In the genomic region with DNA sequence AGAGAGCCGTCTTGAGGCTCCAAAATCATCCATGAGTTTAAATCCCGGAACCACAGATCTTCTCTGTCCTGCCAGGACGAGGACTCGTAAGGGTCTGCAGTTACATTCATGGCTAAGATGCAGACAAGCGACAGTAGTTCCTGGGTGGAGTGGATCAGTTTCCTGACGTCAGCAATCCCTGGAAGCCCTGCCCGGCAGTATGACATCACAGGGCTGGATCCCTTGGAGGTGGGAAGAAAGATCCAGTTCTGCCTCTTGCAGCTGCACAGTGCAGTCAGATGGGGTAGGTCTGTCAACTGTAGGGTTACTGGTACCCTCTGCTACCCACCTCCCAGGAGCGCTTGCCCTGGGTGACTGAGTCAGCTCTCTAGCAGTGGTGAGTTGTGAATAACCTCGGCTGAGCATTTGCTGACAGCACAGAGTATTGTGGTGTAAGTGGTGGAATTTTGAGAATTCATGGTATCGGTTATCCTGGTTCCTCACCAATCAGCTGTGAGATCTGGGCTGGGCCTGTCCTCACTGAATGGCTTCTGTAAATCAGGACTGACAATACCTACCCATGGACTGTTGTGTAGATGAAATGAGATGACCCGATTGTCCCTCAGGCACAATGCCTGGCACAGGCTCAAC, we compare ENCODE assay signal across 18 mouse cellular contexts. TPM values are rescaled to one million over a fixed set of nuclear protein-coding genes. Genes with fewer than 3 reads are reported as not detected.
DNase-seq lines count a peak whose midpoint lies in the region; ATAC-seq lines count a peak whose summit lies in the region.
"Had no signal": no experiment of that assay in that cellular context is flagged by ENCODE, and none has a peak within 500 bp of the region (broad histone marks: within the 10 kb centered on the region; RNA-seq: fewer than 3 reads in every experiment).

No protein-coding gene starts in this region.

- H3K4me2 ChIP-seq in intestine, embryonic 15.5 days (replicated peaks) = peak overlapping the region; percentile 39; the same call in 1 of the 2 replicates
- H3K4me2 ChIP-seq in stomach, embryonic 16.5 days (ENCODE audit: low read depth, low read length) = peak overlapping the region; percentile 28; the same call in 1 of the 2 replicates
- H3K4me2 ChIP-seq in hindbrain, embryonic 12.5 days (replicated peaks) = no peak overlapping the region
- no peak overlapping the region for H3K4me2 ChIP-seq in hindbrain, embryonic 16.5 days (ENCODE audit: low read length)
- H3K4me2 ChIP-seq: embryonic facial prominence, embryonic 12.5 days; limb, embryonic 13.5 days; liver, embryonic 15.5 days; neural tube, embryonic 13.5 days had no signal

- DNase-seq in heart, adult 11 months = peak; percentile 84
- DNase-seq in heart, adult 9 months (ENCODE audit: low spot score in 2 of 2) = no peak
- DNase-seq in Muller cell, postnatal 12 days (ENCODE audit: inconsistent ontology term) = peak; percentile 91
- DNase-seq in kidney, adult 9 months = no peak
- DNase-seq: cerebellum, adult 2 months; heart, adult 18-20 months; kidney, adult 11 months had no signal

- ATAC-seq in intestine, embryonic 15.5 days = 0 out of 2 replicates have a peak, but pooled peaks have one; percentile 2
- ATAC-seq in stomach, embryonic 16.5 days (ENCODE audit: insufficient read depth, low FRiP score) = peak; percentile 27; the same call in 1 of the 2 replicates
- no peak for ATAC-seq in hindbrain, embryonic 12.5 days (ENCODE audit: low FRiP score)
- no peak for ATAC-seq in hindbrain, embryonic 16.5 days

- H3K27me3 ChIP-seq in intestine, embryonic 15.5 days (replicated peaks) = 0 out of 2 replicates have a peak, but pooled peaks cover 2% of the 10 kb centered on the region
- no peaks in the 10 kb centered on the region for H3K27me3 ChIP-seq in stomach, embryonic 16.5 days (ENCODE audit: control insufficient read depth, insufficient read depth, low read length)
- H3K27me3 ChIP-seq in hindbrain, embryonic 12.5 days = peaks cover 4% of the 10 kb centered on the region; the same call in 1 of the 2 replicates
- H3K27me3 ChIP-seq in hindbrain, embryonic 16.5 days (replicated peaks; ENCODE audit: control insufficient read depth, insufficient read depth, low read length) = no peaks in the 10 kb centered on the region
- H3K27me3 ChIP-seq: embryonic facial prominence, embryonic 12.5 days; neural tube, embryonic 13.5 days had no signal

- WGBS in intestine, embryonic 15.5 days = 59% methylated on average over 11 of the region's 11 CpGs
- WGBS in stomach, embryonic 16.5 days = 56% methylated on average over 11 of the region's 11 CpGs
- 72% methylated on average over 11 of the region's 11 CpGs for WGBS in hindbrain, embryonic 12.5 days
- WGBS in hindbrain, embryonic 16.5 days = 77% methylated on average over 11 of the region's 11 CpGs

- no peaks in the 10 kb centered on the region for H3K9me3 ChIP-seq in intestine, embryonic 15.5 days
- H3K9me3 ChIP-seq in stomach, embryonic 16.5 days (replicated peaks; ENCODE audit: control insufficient read depth, low read length) = no peaks in the 10 kb centered on the region
- no peaks in the 10 kb centered on the region for H3K9me3 ChIP-seq in hindbrain, embryonic 12.5 days (replicated peaks)
- no peaks in the 10 kb centered on the region for H3K9me3 ChIP-seq in hindbrain, embryonic 16.5 days (ENCODE audit: control insufficient read depth, low read length)
- H3K9me3 ChIP-seq: embryonic facial prominence, embryonic 12.5 days; limb, embryonic 13.5 days; liver, embryonic 15.5 days; midbrain, embryonic 10.5 days; neural tube, embryonic 13.5 days had no signal

- no peaks in the 10 kb centered on the region for H3K36me3 ChIP-seq in intestine, embryonic 15.5 days
- no peaks in the 10 kb centered on the region for H3K36me3 ChIP-seq in stomach, embryonic 16.5 days (ENCODE audit: control insufficient read depth, insufficient read depth, low read length)
- H3K36me3 ChIP-seq in hindbrain, embryonic 12.5 days = no peaks in the 10 kb centered on the region
- H3K36me3 ChIP-seq in hindbrain, embryonic 16.5 days (ENCODE audit: control insufficient read depth, insufficient read depth, low read length) = no peaks in the 10 kb centered on the region
- H3K36me3 ChIP-seq: embryonic facial prominence, embryonic 12.5 days; limb, embryonic 13.5 days; liver, embryonic 15.5 days; midbrain, embryonic 10.5 days; neural tube, embryonic 13.5 days had no signal

- H3K4me1 ChIP-seq in intestine, embryonic 15.5 days (replicated peaks) = peaks cover 24% of the 10 kb centered on the region
- H3K4me1 ChIP-seq in stomach, embryonic 16.5 days (ENCODE audit: control insufficient read depth, insufficient read depth, low read length) = peaks cover 16% of the 10 kb centered on the region
- no peaks in the 10 kb centered on the region for H3K4me1 ChIP-seq in hindbrain, embryonic 12.5 days
- H3K4me1 ChIP-seq in hindbrain, embryonic 16.5 days (ENCODE audit: control insufficient read depth, insufficient read depth, low read depth, low read length) = no peaks in the 10 kb centered on the region
- H3K4me1 ChIP-seq: limb, embryonic 13.5 days had no signal

- no peak overlapping the region for H3K4me3 ChIP-seq in intestine, embryonic 15.5 days (replicated peaks)
- no peak overlapping the region for H3K4me3 ChIP-seq in stomach, embryonic 16.5 days (replicated peaks; ENCODE audit: low read length)
- no peak overlapping the region for H3K4me3 ChIP-seq in hindbrain, embryonic 12.5 days
- H3K4me3 ChIP-seq in hindbrain, embryonic 16.5 days (ENCODE audit: low read length) = no peak overlapping the region
- H3K4me3 ChIP-seq: embryonic facial prominence, embryonic 12.5 days; limb, embryonic 13.5 days; liver, embryonic 15.5 days; midbrain, embryonic 10.5 days; neural tube, embryonic 13.5 days had no signal

- H3K27ac ChIP-seq in intestine, embryonic 15.5 days = peak overlapping the region; percentile 82
- peak overlapping the region; percentile 88 for H3K27ac ChIP-seq in stomach, embryonic 16.5 days (ENCODE audit: low read length)
- no peak overlapping the region for H3K27ac ChIP-seq in hindbrain, embryonic 12.5 days
- no peak overlapping the region for H3K27ac ChIP-seq in hindbrain, embryonic 16.5 days (ENCODE audit: low read depth, low read length)
- H3K27ac ChIP-seq: embryonic facial prominence, embryonic 12.5 days; limb, embryonic 13.5 days; liver, embryonic 15.5 days; neural tube, embryonic 13.5 days had no signal

- no peak overlapping the region for H3K9ac ChIP-seq in intestine, embryonic 15.5 days
- H3K9ac ChIP-seq in stomach, embryonic 16.5 days (ENCODE audit: low read length) = peak overlapping the region; percentile 49
- H3K9ac ChIP-seq in hindbrain, embryonic 12.5 days = no peak overlapping the region
- H3K9ac ChIP-seq in hindbrain, embryonic 16.5 days (ENCODE audit: low read depth, low read length) = no peak overlapping the region
- H3K9ac ChIP-seq: embryonic facial prominence, embryonic 12.5 days; limb, embryonic 13.5 days; liver, embryonic 15.5 days; neural tube, embryonic 13.5 days had no signal

RNA-seq across cellular contexts. Expression of gene Gpr37l1, which starts 16.6 kb away (rescaled TPM):
- polyA plus RNA-seq in intestine, embryonic 15.5 days (2015; fragmentation: Nextera tagmentation; extraction: Ambion mirVana) = 0.47 and 0.73 TPM in 2 replicates
- 0.90 and 1.3 TPM in 2 replicates for polyA plus RNA-seq in stomach, embryonic 16.5 days (2015; fragmentation: Nextera tagmentation; extraction: Ambion mirVana)
- polyA plus RNA-seq in hindbrain, embryonic 12.5 days (2016; fragmentation: Nextera tagmentation; extraction: Ambion mirVana) = 0.10 and 0.12 TPM in 2 replicates
- 2.7 and 6.1 TPM in 2 replicates for polyA plus RNA-seq in hindbrain, embryonic 16.5 days (2015; fragmentation: Nextera tagmentation; extraction: Ambion mirVana)
- polyA plus RNA-seq: embryonic facial prominence, embryonic 12.5 days; heart, postnatal 0 days; hindbrain, embryonic 11.5 days; liver, embryonic 15.5 days; midbrain, embryonic 10.5 days had no signal

RNA-seq across cellular contexts. Expression of gene Arl8a, which starts 37.4 kb away (rescaled TPM):
- 60.6 TPM in 2 replicates for polyA plus RNA-seq in intestine, embryonic 15.5 days (2015; fragmentation: Nextera tagmentation; extraction: Ambion mirVana)
- 35.3 and 37.6 TPM in 2 replicates for polyA plus RNA-seq in stomach, embryonic 16.5 days (2015; fragmentation: Nextera tagmentation; extraction: Ambion mirVana)
- polyA plus RNA-seq in hindbrain, embryonic 12.5 days (2016; fragmentation: Nextera tagmentation; extraction: Ambion mirVana) = 171 and 183 TPM in 2 replicates
- 329 and 392 TPM in 2 replicates for polyA plus RNA-seq in hindbrain, embryonic 16.5 days (2015; fragmentation: Nextera tagmentation; extraction: Ambion mirVana)

RNA-seq across cellular contexts. Expression of gene Ptpn7, which starts 51.6 kb away (rescaled TPM):
- 2.0 TPM in 2 replicates for polyA plus RNA-seq in intestine, embryonic 15.5 days (2015; fragmentation: Nextera tagmentation; extraction: Ambion mirVana)
- polyA plus RNA-seq in stomach, embryonic 16.5 days (2015; fragmentation: Nextera tagmentation; extraction: Ambion mirVana) = 1.6 and 2.8 TPM in 2 replicates
- 1.2 TPM in 2 replicates for polyA plus RNA-seq in hindbrain, embryonic 12.5 days (2016; fragmentation: Nextera tagmentation; extraction: Ambion mirVana)
- 0.24 and 0.30 TPM in 2 replicates for polyA plus RNA-seq in hindbrain, embryonic 16.5 days (2015; fragmentation: Nextera tagmentation; extraction: Ambion mirVana)

Comparison
In these comparisons a context has a peak if more than half of its experiments do, and no peak if none do; other contexts are left out.
1. DNase-seq: peak in heart, adult 11 months (single experiment) and Muller cell, postnatal 12 days (single experiment); none in heart, adult 9 months (0 of 2) and kidney, adult 9 months (single experiment).
2. ATAC-seq: peak in intestine, embryonic 15.5 days (single experiment) and stomach, embryonic 16.5 days (single experiment); none in hindbrain, embryonic 12.5 days (single experiment) and hindbrain, embryonic 16.5 days (single experiment).
3. H3K27ac ChIP-seq: peak in intestine, embryonic 15.5 days (single experiment) and stomach, embryonic 16.5 days (single experiment); none in hindbrain, embryonic 12.5 days (single experiment) and hindbrain, embryonic 16.5 days (single experiment).
4. H3K4me2 ChIP-seq: peak in intestine, embryonic 15.5 days (single experiment) and stomach, embryonic 16.5 days (single experiment); none in hindbrain, embryonic 12.5 days (single experiment) and hindbrain, embryonic 16.5 days (single experiment).